Mouse (Mus musculus): ENCODE results near the gene Btg3. TPM values are rescaled to one million over a fixed set of nuclear protein-coding genes. Genes with fewer than 3 reads are reported as not detected.

Btg3 gene
- total RNA-seq, 1 experiment from 2014 or later: 13.4 TPM

DNA sequence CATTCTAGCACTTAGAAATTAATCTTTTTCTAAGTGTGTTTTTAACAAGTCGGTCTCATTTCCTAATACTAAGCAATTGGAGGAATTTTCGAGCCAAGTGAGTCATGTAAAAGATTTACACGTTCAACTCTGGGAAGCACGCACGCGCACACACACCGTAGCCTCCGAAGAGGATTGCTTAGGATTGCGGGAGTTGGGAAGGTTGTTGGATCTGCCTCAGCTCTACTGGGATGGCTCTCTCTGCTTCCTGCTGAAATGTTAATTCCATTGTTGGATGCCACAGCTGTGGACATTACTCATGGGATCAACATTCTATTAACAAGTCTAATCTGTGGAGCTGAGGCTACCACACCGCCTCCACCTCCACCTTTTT lies 74.3 kb downstream of the Btg3 start:
- no peak for ATAC-seq (replicated peaks; ENCODE audit: low read depth, poor library complexity, severe bottlenecking)

DNA sequence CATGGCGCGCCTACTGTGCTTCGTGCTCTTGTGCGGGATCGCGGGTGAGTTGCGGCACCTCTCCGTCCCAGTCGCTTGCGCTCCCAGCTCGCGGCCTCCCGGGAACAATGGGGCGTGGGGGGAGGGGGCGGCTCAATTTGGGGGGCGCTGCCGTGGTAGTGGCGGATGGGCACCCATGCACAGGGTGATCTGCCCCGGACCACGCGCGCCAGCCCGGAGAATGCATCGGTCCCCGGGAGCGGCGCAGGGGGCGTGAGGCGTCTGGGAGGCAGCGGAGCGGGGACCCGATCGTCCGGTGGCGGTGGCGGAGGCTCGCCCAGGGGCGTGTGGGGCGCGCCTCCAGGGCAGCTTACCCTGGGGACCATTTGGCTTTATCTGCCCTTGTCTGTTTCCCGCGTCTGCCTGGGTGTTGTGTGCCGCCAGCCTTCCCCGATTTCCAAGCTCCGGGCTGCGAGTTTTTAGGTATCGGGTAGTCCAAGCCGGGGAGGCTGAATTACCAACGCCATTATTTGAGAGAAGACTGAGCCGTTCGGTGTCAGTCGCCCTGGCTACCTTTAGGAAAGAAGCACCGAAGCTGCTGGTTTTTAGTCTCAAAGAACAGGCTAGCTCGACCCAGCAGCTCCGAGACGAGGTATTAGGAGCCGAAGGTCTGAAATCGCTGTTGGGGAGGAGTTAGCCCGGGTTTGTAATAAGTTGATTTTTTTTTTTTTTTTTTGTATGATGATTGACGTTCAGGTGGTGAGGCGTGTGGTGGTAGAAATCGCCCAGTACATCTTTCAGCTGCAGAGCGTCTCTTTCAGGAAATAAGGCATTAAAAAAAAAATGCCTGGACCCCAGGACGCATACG lies 74.9 kb downstream of the Btg3 start:
- peak; percentile 36 for ATAC-seq (replicated peaks; ENCODE audit: low read depth, poor library complexity, severe bottlenecking)

DNA sequence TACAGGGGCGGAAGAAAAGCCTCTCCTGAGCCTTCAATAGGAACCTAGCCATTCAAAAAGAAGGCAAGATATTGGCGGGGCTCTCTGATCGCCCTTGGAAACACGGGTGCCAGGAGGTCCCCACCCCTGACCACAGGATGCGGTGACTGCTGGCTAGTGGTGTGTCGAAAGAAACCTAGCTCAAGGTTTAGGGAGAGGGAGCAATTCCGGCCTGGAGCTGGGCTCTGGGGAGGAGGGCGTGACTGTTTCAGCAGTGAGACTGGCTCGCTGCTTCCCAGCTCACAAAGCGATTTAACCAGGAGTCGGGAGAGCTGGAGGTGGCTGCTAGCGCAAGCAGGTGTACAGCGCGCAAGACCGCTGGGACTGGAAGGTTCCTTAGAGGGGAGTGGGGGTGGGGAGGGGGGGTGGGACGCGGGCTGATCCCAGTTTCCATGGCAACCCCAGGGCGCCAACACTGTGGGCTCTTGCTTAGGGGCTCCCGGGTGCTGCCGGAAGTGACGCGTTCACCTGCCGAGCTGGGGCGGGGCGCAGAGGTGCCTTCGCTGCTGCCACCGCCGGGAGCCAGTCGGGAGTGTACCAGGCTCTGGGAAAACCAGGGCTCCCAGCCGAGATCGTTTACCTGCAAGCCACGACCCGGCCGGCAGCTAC lies 75.7 kb downstream of the Btg3 start, which contains the start of gene Cxadr:
Gene Cxadr (plus strand): TSS at position 307 of the 648 bp plus-strand sequence.
- peak; percentile 81 for ATAC-seq (replicated peaks; ENCODE audit: low read depth, poor library complexity, severe bottlenecking)

DNA sequence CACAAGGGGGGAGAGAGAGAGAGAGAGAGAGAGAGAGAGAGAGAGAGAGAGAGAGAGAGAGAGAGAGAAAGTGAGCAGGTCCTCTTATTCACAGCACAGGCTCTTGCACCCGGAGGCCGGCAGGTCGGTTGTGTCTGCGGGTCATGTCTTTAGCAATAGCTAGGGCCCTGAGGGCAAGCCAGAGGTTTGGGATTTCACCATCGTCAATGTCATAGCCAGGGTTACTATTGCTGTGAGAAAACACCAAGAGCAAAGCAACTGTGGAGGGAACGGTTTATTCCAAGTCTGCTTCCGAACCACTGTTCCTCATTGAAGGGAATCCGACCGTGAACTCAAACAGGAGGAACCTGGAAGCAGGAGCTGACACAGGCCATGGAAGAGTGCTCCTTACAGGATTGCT lies 80.9 kb downstream of the Btg3 start:
- no peak for ATAC-seq (replicated peaks; ENCODE audit: low read depth, poor library complexity, severe bottlenecking)

DNA sequence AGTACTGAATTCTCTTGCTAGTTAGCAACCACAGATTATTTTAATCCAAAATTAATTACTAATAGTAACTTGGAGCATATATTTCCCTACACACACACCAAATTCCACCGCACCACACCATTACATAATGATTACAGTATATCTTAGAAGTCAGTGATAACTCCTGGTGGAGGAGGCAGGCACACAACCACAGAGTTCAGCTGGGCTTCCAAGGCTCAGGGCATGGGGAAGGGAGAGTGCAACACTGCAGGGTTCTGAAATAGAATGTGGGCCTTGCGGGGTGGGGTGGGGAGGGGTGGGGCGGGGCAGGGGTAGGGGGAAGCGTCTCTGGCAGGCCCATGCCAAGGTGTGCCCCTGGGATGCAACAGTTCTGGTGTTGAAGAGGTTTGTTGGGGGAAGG lies 81.4 kb downstream of the Btg3 start:
- no peak; the same call in 1 of the 2 replicates for ATAC-seq (replicated peaks; ENCODE audit: low read depth, poor library complexity, severe bottlenecking)

DNA sequence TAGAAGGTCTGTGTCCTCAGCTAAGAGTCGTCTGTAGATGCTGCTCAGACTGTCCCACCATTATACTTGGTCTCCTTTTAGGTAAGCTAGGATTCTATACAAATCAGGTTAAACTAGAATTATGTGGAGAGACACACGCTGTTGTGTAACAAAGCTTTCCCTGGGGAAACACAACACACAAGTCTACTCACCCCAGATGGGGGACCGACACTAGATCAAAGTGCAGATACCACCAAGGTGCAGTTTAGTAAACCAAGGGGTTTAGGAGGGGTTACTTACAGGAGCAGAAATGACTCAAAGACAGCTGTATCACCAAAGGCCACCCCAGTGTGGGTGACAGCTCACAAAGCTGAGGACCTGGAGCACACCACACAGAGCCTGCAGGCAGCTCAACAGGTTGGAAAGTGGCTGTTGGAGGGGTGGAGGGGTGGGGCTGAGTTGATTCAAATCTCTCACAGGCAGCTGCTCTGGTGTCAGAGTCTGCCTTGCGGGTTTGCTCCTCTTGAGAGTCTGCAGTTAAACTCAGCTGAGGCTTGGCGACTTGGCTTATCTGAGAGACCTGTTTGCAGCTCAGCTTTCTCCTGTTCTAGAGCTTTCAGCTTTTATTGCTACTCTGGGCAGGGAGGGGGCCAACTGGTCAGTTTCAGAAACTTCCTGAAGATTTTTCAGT lies 82.3 kb downstream of the Btg3 start:
- peak; percentile 83 for ATAC-seq (replicated peaks; ENCODE audit: low read depth, poor library complexity, severe bottlenecking)

DNA sequence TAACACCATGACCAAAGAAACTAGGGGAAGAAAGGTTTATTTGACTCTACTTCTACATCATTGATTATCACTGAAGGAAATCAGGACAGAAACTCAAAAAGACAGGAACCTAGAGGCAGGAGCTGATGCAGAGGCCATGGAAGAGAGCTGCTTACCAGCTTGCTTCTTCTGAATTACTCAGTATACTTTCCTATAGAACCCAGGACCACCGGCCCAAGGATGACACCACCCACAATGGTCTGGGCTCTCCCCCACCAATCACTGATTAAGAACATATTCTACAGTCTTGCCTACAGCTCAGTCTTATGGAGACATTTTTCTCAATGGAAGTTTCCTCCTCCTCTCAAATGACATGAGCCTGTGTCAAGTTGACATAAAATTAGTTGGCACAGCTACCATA lies 82.9 kb downstream of the Btg3 start:
- no peak for ATAC-seq (replicated peaks; ENCODE audit: low read depth, poor library complexity, severe bottlenecking)

DNA sequence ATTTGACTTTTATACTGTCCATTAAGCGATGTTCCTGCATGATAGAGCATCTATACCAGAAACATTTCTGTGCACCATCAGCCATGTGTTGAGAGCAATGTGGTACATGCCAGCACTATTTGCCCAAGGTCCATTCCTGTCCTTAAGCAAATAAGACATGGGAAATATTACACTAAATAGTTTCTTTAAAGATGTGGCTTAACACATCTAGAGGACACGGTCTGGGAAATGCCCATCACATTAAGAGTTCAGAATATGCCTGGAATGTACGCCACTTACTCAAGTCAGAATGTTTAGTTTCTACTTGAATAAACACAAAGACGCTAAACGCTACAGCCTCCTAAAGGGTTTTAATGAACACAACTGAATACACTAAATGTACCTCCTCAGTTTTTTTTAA lies 93.8 kb downstream of the Btg3 start:
- ATAC-seq (replicated peaks; ENCODE audit: low read depth, poor library complexity, severe bottlenecking): no peak

Other genes starting within 250 kb of the Btg3 start
- gene Cxadr, start 75.7 kb downstream of the Btg3 start, total RNA-seq (2017): 0.32 TPM in 1 of 2 replicates, not detected in the other
- gene D16Ertd472e, start 199.5 kb upstream of the Btg3 start, total RNA-seq (2017): 41.8 and 53.9 TPM in 2 replicates

All from common myeloid progenitor, adult 5-6 weeks (primary cell).